Mouse (Mus musculus) right cerebral cortex, postnatal 10 days (tissue): ENCODE results near the gene Olfr823.
A peak's percentile ranks its signal among the peaks of the same experiment; 100 is the strongest.
"Not testable (repeated sequence)": the region's sequence is repeated elsewhere in the genome, so short reads cannot be mapped to it uniquely, and the experiment has no call there.

ENCODE experiments used
- DNase-seq, 2 experiments: peaks; one replicate each; pipeline ENCODE4 v3.0.0; 2021; ENCODE audit warnings: low spot score in 2 of 2

Olfr823 gene

DNA sequence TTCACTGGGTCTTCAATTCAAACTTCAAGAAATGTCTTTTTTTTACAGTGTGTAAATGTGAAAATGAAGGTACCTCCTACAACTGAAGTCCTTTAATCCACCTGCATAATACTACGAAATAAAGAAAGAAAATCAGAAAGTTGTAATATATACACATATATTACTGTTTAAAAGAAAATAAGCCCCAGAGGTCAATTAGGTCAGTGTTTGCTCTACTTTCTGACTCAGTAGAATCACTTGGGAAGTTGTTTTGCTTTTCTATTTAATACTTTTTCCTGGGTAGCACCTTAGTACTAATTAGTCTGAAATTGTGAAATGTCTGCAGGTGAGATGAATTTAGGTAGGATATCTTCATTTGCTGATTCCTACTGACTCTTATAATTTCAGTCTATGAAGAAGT lies at the start of gene Olfr823:
Gene Olfr823 (minus strand): TSS at position 101 of the 400 bp plus-strand sequence.
- not testable (repeated sequence) for DNase-seq

DNA sequence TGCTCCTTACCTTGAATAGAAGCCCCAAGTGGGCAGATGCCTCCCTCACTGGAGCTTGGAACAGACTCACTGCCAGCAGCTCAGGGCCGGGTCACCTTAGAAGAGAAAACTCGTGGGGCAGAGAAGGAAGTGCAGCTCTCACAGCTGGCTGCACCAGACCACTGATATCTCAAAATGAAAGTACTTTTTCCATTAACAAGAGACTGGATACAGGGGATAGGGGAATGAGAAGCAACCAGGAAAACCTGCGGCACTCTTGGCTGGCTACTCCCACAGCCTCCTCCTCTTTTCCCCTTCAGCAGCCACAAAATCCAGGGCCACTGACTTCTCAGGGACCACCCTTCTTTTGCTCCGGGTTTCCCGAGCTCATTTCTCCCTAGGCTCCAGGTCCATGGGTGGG lies 28.9 kb upstream of the Olfr823 start:
- no peak for DNase-seq

DNA sequence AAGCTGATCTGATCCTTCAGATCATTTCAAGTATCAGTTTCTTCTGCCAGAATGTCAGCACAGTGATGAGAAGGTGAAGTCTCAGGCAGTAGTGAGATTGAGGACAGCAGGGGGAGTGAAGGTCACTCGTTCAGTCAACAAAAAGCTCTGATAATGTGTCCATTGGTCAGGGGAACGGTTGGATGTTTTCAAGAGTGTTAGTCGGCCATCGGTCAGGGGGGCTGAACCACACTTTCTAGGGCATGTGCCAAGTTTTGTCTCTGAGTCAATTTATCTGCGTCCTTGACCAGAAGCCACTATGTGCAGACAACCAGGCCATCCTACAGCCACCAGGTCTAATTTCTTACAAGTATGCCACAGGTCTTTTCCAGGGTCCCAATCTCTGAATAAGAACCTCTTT lies 27.3 kb upstream of the Olfr823 start:
- not testable (repeated sequence) for DNase-seq

DNA sequence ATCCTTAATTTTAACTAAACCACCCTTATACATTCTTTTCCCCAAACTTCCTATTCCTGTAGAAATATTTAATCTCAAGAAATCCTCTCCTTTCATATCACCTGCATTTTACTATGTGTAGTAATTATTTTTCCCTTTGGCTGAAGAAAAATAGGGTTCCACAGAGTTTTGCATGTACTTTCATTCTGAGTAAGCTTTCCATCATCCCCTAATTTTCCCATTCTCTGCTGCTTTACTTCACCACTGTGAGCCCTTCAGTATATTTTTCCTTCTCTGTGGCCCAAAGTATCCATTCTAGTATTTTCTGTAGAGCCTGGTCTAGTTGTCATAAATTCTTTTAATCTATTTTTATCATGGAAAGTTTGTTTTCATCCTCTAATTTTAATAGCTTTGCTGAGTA lies 19.6 kb upstream of the Olfr823 start:
- DNase-seq = no peak

DNA sequence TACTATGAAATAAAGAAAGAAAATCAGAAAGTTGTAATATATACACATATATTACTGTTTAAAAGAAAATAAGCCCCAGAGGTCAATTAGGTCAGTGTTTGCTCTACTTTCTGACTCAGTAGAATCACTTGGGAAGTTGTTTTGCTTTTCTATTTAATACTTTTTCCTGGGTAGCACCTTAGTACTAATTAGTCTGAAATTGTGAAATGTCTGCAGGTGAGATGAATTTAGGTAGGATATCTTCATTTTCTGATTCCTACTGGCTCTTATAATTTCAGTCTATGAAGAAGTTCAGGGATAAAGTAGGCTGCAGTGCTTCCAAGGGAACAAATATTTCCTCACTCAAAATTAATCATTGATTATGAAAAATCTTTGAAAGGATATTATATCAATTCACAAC lies 14.7 kb upstream of the Olfr823 start, which contains the start of gene Olfr824:
Gene Olfr824 (minus strand): TSS at position 101 of the 400 bp plus-strand sequence.
- not testable (repeated sequence) for DNase-seq

- DNase-seq = not testable (repeated sequence)
Measured at GRCm38 (mm10) chr10:130116045-130116444, 862 bp upstream of the Olfr823 start.

GRCm38 (mm10) chr10:130096104-130096503 lies 19.1 kb downstream of the Olfr823 start:
- DNase-seq = no peak

GRCm38 (mm10) chr10:130092838-130093440 lies 22.2 kb downstream of the Olfr823 start:
- DNase-seq = peak; percentile 65 to 84

DNA sequence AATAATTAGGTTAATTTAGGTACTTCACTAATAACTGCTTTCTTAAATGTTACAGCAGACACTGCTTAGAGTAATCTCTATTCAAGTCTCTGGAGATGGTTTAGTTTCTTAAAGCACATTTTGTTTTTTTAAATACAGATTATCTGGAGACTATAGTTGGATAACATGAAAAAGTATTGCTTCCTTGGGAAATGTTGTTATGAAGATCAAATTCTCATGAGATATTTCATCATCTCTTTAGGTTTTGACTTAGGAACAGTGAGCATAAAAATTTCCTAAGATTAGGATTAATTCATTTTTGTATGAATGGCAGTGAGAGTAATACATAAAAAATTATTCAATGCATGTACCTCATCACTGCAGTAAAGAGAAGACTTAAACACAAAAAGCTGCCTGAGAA lies 44.3 kb downstream of the Olfr823 start, which contains the start of gene Olfr822:
Gene Olfr822 (plus strand): TSS at position 301 of the 400 bp plus-strand sequence.
- DNase-seq = no peak
